Mouse (Mus musculus) liver, postnatal 0 days (tissue): ENCODE data around the gene Dio1.

ENCODE experiments used
- CTCF ChIP-seq: sonication (generic); IDR thresholded peaks from 2 replicates; pipeline ENCODE4 v1.5.1; 2016; ENCODE audit warnings: antibody characterized with exemption, low read depth
- EP300 ChIP-seq: IDR thresholded peaks from 2 replicates; pipeline ENCODE4 v1.6.1; 2016; ENCODE audit warnings: antibody characterized with exemption, low read depth, mild to moderate bottlenecking

- no peak for TF ChIP-seq EP300
- no peak for TF ChIP-seq CTCF
Measured at GRCm38 (mm10) chr4:107254414-107254813, 52.6 kb downstream of the Dio1 start.
